Mouse (Mus musculus) CD4-positive, CD25-positive, alpha-beta regulatory T cell (primary cell): ENCODE data around the gene Cenpq. TPM values are rescaled to one million over a fixed set of nuclear protein-coding genes. Genes with fewer than 3 reads are reported as not detected.

ENCODE experiments used
- polyA plus RNA-seq: library from polyadenylated mRNA; unstranded; fragments of 100-300 nt; shearing (Covaris generic); gene quantifications from one replicate; pipeline ENCODE4 v1.2.1, GENCODE M21; 2017

Cenpq gene
- polyA plus RNA-seq, result 25.1 TPM

DNA sequence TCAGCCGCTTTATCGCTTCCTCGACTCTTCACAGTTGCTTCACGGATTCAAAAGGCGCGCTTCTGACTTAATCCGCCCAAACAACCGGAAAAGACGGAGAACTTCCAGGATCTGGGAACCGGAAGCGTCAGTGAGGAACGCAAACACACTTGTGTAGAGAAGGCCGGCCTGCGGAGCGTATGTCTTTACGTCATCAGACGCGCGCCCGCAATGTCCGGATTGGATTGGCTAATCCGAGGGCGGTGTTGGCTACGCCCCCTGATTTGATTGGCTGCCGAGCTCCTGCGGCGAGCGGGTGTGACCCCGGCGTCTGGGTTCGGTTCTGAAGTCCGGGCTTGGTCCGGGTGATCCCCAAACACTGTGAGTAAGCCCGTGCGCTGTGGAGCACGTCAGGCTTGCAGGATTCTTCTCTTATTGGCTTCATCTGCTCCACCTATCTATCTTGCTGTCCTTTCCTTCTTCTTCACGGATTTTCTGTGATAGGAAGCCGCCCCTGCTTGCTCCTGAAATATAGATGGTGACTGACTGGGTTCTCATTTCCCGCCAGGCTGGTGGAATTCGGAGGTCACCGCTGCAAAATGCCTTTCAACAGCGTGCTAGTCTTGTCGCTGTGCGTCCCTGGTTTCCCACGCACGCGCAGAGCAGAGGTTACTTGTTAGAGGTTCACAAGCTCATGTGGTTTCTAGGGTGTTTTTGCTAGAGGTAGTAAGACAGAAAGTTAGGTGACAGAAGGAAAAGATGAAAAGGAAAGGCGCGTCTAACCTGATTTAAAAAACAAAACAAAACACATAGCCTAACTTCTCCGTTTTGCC lies at the start of gene Cenpq, which contains the start of gene Mut:
Gene Cenpq (minus strand): TSS at position 628 of the 812 bp plus-strand sequence.
Gene Mut (plus strand): TSS at position 266 of the 812 bp plus-strand sequence.

DNA sequence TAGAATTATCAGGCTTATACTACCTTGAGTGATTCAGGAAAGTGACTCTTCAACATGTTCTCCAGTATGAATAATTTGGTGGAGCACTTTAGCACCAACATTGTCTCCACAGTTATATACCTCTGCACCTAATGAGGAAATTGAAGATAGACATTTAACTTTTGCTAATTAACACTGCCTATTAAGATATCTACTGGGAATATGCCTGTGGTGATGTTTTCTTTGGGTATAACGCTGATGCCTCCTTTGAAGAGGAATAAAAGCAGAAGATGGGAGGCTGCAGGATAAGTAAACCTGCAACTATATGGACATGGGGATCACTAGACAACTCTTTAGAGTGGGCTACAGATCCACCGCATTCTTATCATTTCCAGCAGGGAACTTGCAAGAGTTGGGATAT lies 20.6 kb downstream of the Cenpq start, which contains the start of gene Glyatl3:
Gene Glyatl3 (minus strand): TSS at position 101 of the 400 bp plus-strand sequence.

DNA sequence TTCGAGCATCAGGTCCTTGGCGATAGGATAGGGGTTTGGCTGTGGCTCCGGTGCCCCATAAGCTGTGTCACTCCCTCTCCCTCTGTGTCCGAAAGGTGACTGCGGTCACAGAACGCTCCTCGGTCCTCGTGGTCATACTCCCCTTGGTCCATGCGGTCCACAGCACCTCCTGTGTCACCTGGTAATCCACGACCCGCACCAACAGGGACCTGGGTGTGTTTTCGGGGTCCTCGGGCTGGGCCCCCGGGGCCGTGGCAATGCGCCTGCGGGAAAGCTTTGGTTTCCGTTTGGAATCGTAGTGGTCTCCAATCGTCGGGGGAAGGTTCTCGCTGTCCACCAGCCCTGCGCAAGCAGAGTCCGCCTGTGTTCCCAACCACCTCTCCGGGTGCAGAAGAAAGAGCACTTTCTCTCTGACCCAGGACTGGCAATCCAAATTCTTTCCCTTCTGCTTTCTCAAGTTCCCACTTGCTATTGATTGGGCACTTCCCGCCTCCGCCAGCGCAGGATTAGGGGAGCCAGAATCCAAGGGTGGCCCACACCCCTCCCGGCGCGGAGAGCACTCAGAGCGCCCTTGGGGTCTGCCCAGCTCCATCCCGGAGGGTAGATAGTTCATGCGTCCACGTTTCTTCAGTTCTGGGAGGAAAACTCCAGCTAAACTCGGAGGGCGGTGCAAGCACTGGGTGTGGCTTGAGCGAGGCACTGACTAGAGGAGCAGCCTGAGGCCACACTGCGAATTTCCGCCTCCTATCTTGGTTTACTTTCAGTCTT lies 54.7 kb downstream of the Cenpq start, which contains the start of gene 9130008F23Rik:
Gene 9130008F23Rik (minus strand): TSS at position 636 of the 768 bp plus-strand sequence.

Other genes with a start within 250 kb of the Cenpq start
- gene Esp1, start 207.9 kb downstream of the Cenpq start, polyA plus RNA-seq, result not detected
- not detected for gene Crisp2, start 128.0 kb downstream of the Cenpq start, polyA plus RNA-seq
- 0.07 TPM for gene Rhag, start 123.9 kb downstream of the Cenpq start, polyA plus RNA-seq
- 0.47 TPM for gene 9130008F23Rik, start 54.5 kb downstream of the Cenpq start, polyA plus RNA-seq
- gene Glyatl3, start 20.7 kb downstream of the Cenpq start, polyA plus RNA-seq, result not detected
- gene Mut, start 362 bp downstream of the Cenpq start, polyA plus RNA-seq, result 21.4 TPM